Mouse (Mus musculus) ES-E14 (cell line): ENCODE results near the gene Pcdh15.

Experiments
- MAFK ChIP-seq: IDR thresholded peaks from 2 replicates; pipeline ENCODE4 v1.6.1; 2014; ENCODE audit warnings: mild to moderate bottlenecking, low read depth, low read length, inconsistent platforms; ENCODE audit not compliant: insufficient read depth
- ZC3H11A ChIP-seq: IDR thresholded peaks from 2 replicates; pipeline ENCODE4 v1.6.1; 2012; ENCODE audit warnings: low read depth, mild to moderate bottlenecking, inconsistent platforms, low read length, borderline replicate concordance
- ZNF384 ChIP-seq: IDR thresholded peaks from 2 replicates; pipeline ENCODE4 v1.6.1; 2012; ENCODE audit warnings: low read depth, low read length, inconsistent platforms

DNA sequence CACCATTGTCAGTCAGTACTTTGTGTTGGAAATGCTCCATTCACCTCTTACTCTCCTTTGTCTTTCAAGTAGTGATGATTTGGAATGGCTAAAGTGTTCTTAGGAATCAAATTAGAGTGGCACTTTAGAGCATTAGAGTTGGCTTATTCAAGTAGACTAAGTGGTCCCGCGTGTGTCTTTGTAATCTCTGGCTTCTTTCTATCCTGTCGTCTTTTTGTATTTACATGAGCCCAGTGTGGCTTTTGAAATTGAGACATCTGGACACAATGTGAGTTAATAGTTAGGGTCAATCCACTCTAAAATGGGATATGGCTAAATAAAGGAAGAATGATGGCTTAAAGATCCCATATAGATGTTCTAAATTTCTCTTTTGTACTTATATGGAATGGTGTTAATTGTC is 800.0 kb downstream of the Pcdh15 start:
- TF ChIP-seq ZC3H11A = no peak
- no peak for TF ChIP-seq ZNF384
- no peak for TF ChIP-seq MAFK
